Mouse (Mus musculus): Measurements from ENCODE around the gene Mrps34. TPM values are rescaled to one million over a fixed set of nuclear protein-coding genes. Genes with fewer than 3 reads are reported as not detected.

The Mrps34 gene
- total RNA-seq (2014; rRNA removed) (39.5 and 45.5 TPM in 2 replicates), polyA plus RNA-seq (2015; fragmentation: Nextera tagmentation; extraction: Ambion mirVana) (128 and 138 TPM in 2 replicates)

DNA sequence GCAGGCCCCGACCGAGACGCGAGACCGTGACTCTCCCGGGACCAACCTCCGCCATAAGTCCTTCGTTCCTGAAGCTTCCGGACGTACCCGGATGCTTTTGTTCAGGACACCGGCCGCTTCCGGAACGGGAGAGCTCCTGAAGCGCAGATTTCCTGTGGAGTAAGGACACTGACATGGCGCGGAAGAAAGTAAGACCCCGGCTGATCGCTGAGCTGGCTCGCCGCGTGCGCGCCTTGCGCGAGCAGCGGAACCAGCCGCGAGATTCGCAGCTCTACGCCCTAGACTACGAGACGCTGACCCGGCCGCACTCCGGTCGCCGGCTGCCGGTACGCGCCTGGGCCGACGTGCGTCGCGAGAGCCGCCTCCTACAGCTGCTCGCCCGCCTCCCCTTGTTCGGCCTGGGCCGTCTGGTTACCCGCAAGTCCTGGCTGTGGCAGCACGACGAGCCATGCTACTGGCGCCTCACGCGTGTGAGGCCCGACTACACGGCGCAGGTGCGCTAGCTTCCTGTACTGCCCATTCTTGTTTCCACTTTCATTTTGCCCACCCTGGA is at the start of gene Mrps34, which contains the start of gene Eme2:
Gene Mrps34 (plus strand): TSS at position 122 of the 553 bp plus-strand sequence.
Gene Eme2 (minus strand): TSS at position 93 of the 553 bp plus-strand sequence.
- peak within 1 kb of the TSS; percentile 91 for H3K9ac ChIP-seq
- ATAC-seq (peak; percentile 75), DNase-seq (peak; percentile 91)
- under 1% methylated on average over 62 of the region's 62 CpGs for WGBS
- H3K27ac ChIP-seq (ENCODE audit: low read depth, low read length) = peak within 1 kb of the TSS; percentile 90
- peak within 1 kb of the TSS; percentile 97 for H3K4me2 ChIP-seq (ENCODE audit: low read depth)
- no peak for TF ChIP-seq CTCF (IDR thresholded peaks at IDR 0.05; ENCODE audit: low read depth)
- H3K4me1 ChIP-seq (ENCODE audit: insufficient read depth) = peaks cover 20% of the 10 kb centered on the region
- H3K27me3 ChIP-seq (ENCODE audit: insufficient read depth, low read length) = no peaks in the 10 kb centered on the region
- no peaks in the 10 kb centered on the region for H3K9me3 ChIP-seq (ENCODE audit: low read length)
- peak within 1 kb of the TSS; percentile 77 for H3K4me3 ChIP-seq (ENCODE audit: low read depth, low read length)
- H3K36me3 ChIP-seq (ENCODE audit: insufficient read depth) = peaks cover 64% of the 10 kb centered on the region

DNA sequence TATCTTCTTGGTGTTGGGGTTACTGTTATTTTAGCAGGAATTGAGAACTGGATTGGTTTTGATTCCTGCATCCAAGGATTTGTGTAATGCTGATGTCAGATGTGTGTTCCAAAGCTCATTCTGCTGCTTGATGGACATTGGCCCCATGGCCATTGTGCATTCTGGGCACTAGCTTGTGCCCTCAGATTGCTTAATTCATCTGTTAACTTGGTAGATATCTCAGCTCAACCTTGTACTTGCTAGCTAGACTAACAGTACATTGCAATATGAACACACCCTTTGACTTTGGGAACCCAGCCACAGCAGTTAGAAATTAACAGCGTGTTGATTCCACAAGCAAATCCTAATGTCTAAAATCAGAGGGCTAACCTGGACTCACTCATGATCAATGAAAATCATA is 47.5 kb upstream of the Mrps34 start:
- Histone ChIP-seq H3K27me3 (ENCODE audit: insufficient read depth, low read length) (no peaks in the 10 kb centered on the region), H3K9me3 (ENCODE audit: low read length) (no peaks in the 10 kb centered on the region), H3K27ac (ENCODE audit: low read depth, low read length) (no peak overlapping the region), H3K4me2 (ENCODE audit: low read depth) (no peak overlapping the region), H3K9ac (no peak overlapping the region), H3K4me1 (ENCODE audit: insufficient read depth) (peaks cover 16% of the 10 kb centered on the region; the same call in 1 of the 2 replicates), H3K36me3 (ENCODE audit: insufficient read depth) (no peaks in the 10 kb centered on the region), H3K4me3 (ENCODE audit: low read depth, low read length) (no peak overlapping the region)
- ATAC-seq = no peak
- no peak for DNase-seq
- no peak for TF ChIP-seq CTCF (IDR thresholded peaks at IDR 0.05; ENCODE audit: low read depth)
- WGBS = 98% methylated on average over 1 of the region's 1 CpGs

- Histone ChIP-seq H3K27me3 (ENCODE audit: insufficient read depth, low read length) (no peaks in the 10 kb centered on the region), H3K27ac (ENCODE audit: low read depth, low read length) (no peak overlapping the region), H3K9me3 (ENCODE audit: low read length) (no peaks in the 10 kb centered on the region), H3K4me3 (ENCODE audit: low read depth, low read length) (no peak overlapping the region), H3K4me2 (ENCODE audit: low read depth) (no peak overlapping the region), H3K4me1 (ENCODE audit: insufficient read depth) (peaks cover 16% of the 10 kb centered on the region; the same call in 1 of the 2 replicates), H3K36me3 (ENCODE audit: insufficient read depth) (peaks cover 5% of the 10 kb centered on the region), H3K9ac (no peak overlapping the region)
- no peak for ATAC-seq
- no peak for TF ChIP-seq CTCF (IDR thresholded peaks at IDR 0.05; ENCODE audit: low read depth)
- no peak for DNase-seq
Observed at GRCm38 (mm10) chr17:24848600-24849031, 46.3 kb upstream of the Mrps34 start.

DNA sequence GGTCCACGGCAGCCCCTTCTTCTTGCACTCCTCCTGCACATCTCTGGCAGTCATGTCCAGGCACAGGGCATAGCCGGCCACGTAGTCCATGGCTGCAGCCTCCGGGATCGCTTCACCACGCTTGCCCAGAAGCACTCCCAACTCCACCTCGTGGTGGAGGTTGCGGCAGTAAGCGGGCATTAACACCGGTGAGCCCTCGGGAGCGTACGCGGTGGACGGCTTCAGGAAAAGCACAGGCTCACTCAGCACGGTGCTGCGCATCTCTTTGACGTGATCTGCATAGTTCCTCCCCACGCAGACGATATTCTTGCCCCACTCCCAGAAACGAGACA is 45.2 kb upstream of the Mrps34 start:
- Histone ChIP-seq H3K9ac (peak overlapping the region; percentile 64), H3K4me1 (ENCODE audit: insufficient read depth) (peaks cover 16% of the 10 kb centered on the region; the same call in 1 of the 2 replicates), H3K27ac (ENCODE audit: low read depth, low read length) (peak overlapping the region; percentile 93), H3K36me3 (ENCODE audit: insufficient read depth) (peaks cover 14% of the 10 kb centered on the region), H3K27me3 (ENCODE audit: insufficient read depth, low read length) (no peaks in the 10 kb centered on the region), H3K4me2 (ENCODE audit: low read depth) (peak overlapping the region; percentile 96), H3K9me3 (ENCODE audit: low read length) (no peaks in the 10 kb centered on the region), H3K4me3 (ENCODE audit: low read depth, low read length) (peak overlapping the region; percentile 84)
- ATAC-seq (no peak), DNase-seq (no peak)
- TF ChIP-seq CTCF (IDR thresholded peaks at IDR 0.05; ENCODE audit: low read depth) = peak; percentile 66
- WGBS = 4% methylated on average over 21 of the region's 21 CpGs

GRCm38 (mm10) chr17:24850065-24850772 is 44.7 kb upstream of the Mrps34 start, which contains the start of gene Fahd1:
Gene Fahd1 (minus strand): TSS chr17:24850364.
- WGBS = 1% methylated on average over 58 of the region's 58 CpGs

GRCm38 (mm10) chr17:24850773-24851127 is 44.2 kb upstream of the Mrps34 start:
- WGBS = under 1% methylated on average over 20 of the region's 20 CpGs
- peak overlapping the region; percentile 84 for H3K4me3 ChIP-seq (ENCODE audit: low read depth, low read length)
- TF ChIP-seq CTCF (IDR thresholded peaks at IDR 0.05; ENCODE audit: low read depth) = no peak
- peak overlapping the region; percentile 96 for H3K4me2 ChIP-seq (ENCODE audit: low read depth)
- peak overlapping the region; percentile 53 for H3K9ac ChIP-seq
- H3K9me3 ChIP-seq (ENCODE audit: low read length) = no peaks in the 10 kb centered on the region
- H3K27ac ChIP-seq (ENCODE audit: low read depth, low read length) = peak overlapping the region; percentile 64; the same call in 1 of the 2 replicates
- DNase-seq (peak; percentile 27), ATAC-seq (no peak)
- peaks cover 23% of the 10 kb centered on the region for H3K36me3 ChIP-seq (ENCODE audit: insufficient read depth)
- no peaks in the 10 kb centered on the region for H3K27me3 ChIP-seq (ENCODE audit: insufficient read depth, low read length)
- peaks cover 16% of the 10 kb centered on the region; the same call in 1 of the 2 replicates for H3K4me1 ChIP-seq (ENCODE audit: insufficient read depth)

More at GRCm38 (mm10) chr17:24850065-24850772, 44.7 kb upstream of the Mrps34 start, which contains the start of gene Fahd1:
- Histone ChIP-seq H3K9me3 (ENCODE audit: low read length) (no peaks in the 10 kb centered on the region), H3K9ac (peak within 1 kb of the TSS; percentile 64), H3K4me2 (ENCODE audit: low read depth) (peak within 1 kb of the TSS; percentile 96), H3K27ac (ENCODE audit: low read depth, low read length) (peak within 1 kb of the TSS; percentile 93), H3K4me3 (ENCODE audit: low read depth, low read length) (peak within 1 kb of the TSS; percentile 84), H3K4me1 (ENCODE audit: insufficient read depth) (peaks cover 16% of the 10 kb centered on the region; the same call in 1 of the 2 replicates), H3K27me3 (ENCODE audit: insufficient read depth, low read length) (no peaks in the 10 kb centered on the region), H3K36me3 (ENCODE audit: insufficient read depth) (peaks cover 17% of the 10 kb centered on the region)
- DNase-seq = peak; percentile 97
- ATAC-seq = peak; percentile 99
- no peak; the same call in 1 of the 2 replicates for TF ChIP-seq CTCF (IDR thresholded peaks at IDR 0.05; ENCODE audit: low read depth)

All from forebrain, postnatal 0 days (tissue).